Mouse (Mus musculus) spleen, postnatal 10 days (tissue): ENCODE measurements around the gene Abtb2.

Experiments
- DNase-seq, 2 experiments: peaks; one replicate each; pipeline ENCODE4 v3.0.0; 2021 to 2022; ENCODE audit warnings: low spot score in 2 of 2

The Abtb2 gene

GRCm38 (mm10) chr2:103687888-103688287, 121.8 kb downstream of the Abtb2 start:
- no peak for DNase-seq

DNA sequence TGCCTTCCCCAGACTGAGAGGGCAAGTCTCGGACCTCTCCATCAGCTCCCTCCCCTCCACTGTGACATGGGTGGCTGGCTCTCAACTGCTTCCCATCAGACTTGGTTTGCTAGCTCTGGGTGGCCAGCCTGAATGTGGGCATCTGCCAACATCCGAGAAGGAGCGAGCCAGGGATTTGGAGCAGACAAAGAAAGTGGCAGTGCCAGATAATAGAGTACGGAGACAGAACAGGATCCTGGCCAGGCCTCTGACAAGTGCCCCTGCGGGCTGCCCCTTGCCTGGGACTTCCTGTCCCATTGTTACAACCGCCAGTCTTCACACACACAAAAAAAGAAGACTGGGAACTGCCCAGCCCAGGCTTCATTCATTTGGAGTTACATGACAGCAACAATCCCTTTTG, 124.3 kb downstream of the Abtb2 start:
- no peak for DNase-seq

GRCm38 (mm10) chr2:103690828-103691227, 124.7 kb downstream of the Abtb2 start:
- DNase-seq, result no peak

- no peak for DNase-seq
These were observed 125.2 kb downstream of the Abtb2 start for GRCm38 (mm10) chr2:103691278-103691677.

- no peak for DNase-seq
These were observed 126.7 kb downstream of the Abtb2 start for GRCm38 (mm10) chr2:103692810-103693209.

GRCm38 (mm10) chr2:103694777-103695563, 128.9 kb downstream of the Abtb2 start:
- DNase-seq, result no peak

GRCm38 (mm10) chr2:103696177-103696576, 130.1 kb downstream of the Abtb2 start:
- no peak for DNase-seq

DNA sequence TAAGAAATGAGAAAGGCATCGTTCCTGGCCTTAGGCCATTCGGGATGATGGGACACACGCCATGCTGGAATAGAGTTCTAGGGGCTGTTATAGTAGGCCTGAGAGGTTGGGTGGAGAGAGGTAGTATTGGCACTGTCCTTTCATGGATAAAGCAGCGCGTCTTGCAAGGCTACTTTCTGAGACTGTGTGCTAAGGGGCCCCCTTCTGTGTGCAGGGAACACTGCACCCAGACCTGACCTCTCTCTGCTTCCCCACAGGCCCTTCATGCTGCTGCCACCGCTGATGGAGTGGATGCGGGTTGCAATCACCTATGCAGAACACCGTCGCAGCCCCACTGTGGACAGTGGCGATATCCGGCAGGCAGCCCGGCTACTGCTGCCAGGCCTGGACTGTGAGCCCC, 134.4 kb downstream of the Abtb2 start:
- no peak for DNase-seq

DNA sequence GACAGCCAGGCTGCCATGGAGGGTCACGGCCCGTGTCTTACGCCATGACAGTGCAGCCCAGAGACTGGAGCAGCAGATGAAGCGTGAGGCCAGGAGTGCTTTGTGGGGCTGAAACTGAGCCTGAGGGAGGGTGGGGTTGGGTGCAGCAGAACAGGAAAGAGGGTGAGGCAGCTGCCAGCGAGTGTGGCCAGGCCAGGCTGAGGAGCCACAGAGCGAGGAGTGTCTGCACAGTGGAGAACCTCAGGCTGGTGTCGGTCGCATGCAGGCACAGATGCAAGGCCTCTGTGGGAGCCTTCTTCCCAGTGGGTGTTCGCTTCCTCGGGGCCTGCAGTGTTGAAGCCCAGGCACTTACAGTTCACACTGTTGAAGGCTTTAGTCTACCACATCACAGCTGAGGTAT, 137.2 kb downstream of the Abtb2 start:
- DNase-seq, result no peak

DNA sequence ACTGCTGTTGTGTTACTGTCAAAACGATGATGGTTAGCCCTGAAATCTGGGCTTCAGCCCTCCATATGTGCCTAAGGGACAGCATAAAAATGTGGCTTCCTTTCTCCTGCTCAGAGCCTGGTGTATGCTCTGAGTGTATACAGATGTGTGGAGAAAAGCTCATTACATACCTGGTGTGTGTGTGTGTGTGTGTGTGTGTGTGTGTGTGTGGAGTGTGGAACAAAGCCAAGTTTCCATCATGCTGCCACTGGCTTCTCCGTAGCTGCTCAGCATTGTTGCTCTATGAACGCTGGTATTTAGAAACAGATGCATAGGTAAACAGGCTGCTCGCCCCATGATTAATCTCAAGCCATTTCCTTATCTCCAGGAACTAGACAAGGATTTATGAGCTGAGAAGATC, 137.8 kb downstream of the Abtb2 start:
- no peak for DNase-seq

DNA sequence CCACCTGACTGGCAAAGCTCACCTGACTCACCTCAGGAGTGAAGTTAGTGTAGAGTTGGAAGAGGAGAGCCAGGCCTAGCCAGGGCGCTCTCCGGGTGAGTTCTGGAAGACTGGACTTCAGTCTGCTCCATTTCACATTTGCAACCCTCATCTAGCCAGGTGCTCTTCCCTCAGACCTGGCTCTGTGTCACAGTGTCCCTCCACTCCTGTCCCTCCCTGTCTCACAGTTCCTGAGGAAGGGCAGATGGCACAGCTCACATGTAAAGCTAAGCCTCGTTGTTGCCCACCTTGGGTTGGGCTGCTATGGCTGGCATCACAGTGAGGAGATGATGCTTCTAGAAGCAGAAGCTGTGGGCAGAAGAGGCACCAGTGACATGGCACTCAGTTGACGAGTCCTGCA, 139.7 kb downstream of the Abtb2 start:
- no peak for DNase-seq

DNA sequence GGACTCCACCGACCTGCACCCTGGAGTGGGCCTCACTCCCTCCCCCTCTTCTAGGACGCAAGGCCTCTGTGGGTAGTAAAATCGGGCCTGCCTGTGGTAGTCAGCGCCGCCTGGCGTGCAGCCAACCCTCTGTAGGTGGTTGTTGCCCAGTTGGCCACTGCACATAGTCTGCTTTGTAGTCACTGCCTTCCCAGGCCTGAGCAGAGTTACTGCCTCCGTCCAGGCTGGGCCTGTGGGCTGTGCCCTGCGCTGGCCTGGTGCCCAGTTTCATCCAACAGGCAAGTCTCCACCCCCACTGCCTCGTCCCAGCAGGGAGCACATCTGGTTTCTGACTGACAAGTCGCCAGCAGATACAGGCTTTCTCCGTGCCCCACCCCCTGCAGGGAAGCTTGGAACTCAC, 140.1 kb downstream of the Abtb2 start:
- peak; percentile 41 to 76 for DNase-seq

GRCm38 (mm10) chr2:103707056-103707776, 141.1 kb downstream of the Abtb2 start:
- DNase-seq, result no peak

- no peak for DNase-seq
These were observed 144.7 kb downstream of the Abtb2 start for GRCm38 (mm10) chr2:103710849-103711248.

DNA sequence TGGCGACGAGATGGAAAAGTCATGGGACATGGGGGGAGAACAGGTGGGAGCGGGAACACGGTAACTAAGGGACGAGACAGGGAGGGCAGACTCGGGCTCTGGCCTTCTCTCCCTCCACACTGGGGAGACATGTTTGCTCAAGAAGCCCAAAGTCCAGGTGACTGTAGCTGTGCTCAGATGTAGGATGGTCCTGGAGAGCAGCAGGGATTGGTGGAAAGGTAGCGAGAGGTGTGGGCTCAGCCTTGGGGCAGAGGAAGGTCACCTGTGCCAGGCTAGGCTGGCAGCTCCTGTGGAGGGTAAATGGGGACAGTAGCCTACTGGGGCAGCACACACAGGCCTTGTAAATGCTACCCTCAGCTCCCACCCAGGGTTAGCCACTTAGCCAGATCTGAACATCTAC, 147.7 kb downstream of the Abtb2 start:
- DNase-seq, result no peak

DNA sequence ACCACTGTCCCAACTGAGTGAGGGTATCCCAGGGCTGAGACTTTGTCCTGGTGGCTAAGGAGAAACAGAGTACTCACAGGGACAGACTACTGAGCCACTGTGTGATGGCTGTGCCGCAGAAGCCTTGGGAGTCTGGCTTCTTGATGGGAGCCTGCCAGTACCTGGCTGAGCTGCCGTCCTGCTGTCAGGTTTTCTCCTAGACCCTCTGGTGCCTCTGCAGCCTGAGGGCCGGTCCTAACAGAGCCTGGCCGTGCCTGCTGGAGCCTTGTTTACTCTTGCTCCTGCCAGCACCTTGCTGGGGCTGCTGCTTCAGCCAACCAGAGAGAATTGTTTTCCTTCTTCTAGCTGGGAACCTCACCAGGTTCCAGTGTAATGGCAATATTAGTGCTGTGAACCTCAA, 148.3 kb downstream of the Abtb2 start:
- DNase-seq, result no peak

- peak; percentile 52 to 82 for DNase-seq
These were observed 152.6 kb downstream of the Abtb2 start for GRCm38 (mm10) chr2:103718594-103719291.

GRCm38 (mm10) chr2:103719292-103719646, 153.2 kb downstream of the Abtb2 start:
- DNase-seq, result no peak

GRCm38 (mm10) chr2:103724521-103724920, 158.4 kb downstream of the Abtb2 start:
- no peak for DNase-seq

DNA sequence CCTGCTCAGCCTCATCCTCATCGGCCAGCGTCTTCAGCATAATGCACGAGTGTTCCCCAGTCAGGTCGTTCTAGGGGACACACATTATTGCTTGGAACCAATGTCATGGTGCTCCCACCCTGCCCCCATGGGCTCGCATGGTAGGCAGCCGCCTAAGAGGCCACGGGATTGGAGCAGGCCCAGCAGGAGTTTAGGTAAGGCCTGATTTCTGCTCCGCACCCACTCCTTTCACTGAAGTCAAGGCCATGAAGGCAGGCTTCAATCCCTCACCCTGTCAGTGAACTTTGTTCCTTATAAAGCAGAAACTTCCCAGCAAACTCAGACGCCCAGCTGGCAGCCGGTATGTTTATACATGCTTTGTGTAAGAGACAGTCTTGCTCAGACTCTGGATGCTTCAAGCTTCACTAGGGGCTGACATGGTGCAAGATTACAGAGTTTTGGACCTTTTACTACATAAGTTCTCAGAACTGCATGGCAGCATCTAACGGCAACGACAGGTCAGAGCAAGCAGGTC, 162.0 kb downstream of the Abtb2 start:
- DNase-seq, result no peak

- DNase-seq, result no peak
These were observed 164.9 kb downstream of the Abtb2 start for GRCm38 (mm10) chr2:103730999-103731398.

GRCm38 (mm10) chr2:103731423-103731822, 165.3 kb downstream of the Abtb2 start:
- no peak for DNase-seq

DNA sequence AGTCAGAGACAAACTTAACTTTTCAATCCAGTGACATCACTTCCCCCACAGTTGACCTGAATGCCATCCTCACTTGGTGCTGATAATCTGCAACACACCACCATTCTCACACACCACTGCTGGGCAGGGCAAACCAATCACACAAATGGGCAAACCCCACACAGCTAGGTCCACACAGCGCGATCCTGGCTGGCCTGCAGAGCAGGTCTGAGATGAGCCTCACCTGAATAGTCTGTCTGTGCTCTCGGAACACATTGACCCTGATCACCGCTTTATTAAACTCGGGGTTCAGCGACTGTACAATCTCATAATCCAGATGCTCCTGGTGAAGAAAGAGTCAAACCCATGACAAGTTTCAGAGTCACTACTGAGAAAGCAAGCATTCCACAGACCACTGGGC, 176.7 kb downstream of the Abtb2 start:
- DNase-seq, result no peak
